Mouse (Mus musculus): ENCODE measurements around the gene Vps25.

Gene Vps25

DNA sequence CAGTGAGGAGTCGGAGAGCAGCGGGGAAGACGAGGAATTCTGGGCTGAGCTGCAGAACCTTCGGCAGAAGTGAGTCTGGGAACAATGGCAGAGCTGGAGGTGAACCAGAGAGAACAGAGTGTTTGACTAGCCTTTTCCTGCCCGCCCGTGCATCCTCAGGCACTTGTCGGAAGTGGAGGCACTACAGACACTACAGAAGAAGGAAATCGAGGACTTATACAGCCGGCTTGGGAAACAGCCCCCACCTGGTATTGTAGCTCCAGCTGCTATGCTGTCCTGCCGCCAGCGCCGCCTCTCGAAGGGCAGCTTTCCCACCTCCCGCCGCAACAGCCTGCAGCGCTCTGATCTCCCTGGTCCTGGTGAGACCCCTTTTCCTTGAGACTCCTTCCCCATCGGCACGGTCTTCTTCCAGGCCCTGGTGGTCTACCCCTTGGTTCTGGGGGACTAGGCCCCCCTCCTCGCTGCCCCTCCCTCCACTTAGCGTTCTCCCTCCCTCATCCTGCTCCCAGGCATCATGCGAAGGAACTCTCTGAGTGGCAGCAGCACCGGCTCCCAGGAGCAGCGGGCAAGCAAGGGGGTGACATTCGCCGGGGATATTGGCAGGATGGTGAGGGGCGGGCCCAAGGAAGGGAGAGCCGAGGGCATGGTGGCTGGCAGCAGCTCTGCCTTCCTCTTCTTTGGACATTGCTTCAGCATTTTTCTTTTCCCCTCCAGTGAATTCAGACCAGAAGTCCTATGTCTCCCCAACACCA is 23.0 kb downstream of the Vps25 start:
- DNase-seq (ENCODE audit: low spot score) = no peak

DNA sequence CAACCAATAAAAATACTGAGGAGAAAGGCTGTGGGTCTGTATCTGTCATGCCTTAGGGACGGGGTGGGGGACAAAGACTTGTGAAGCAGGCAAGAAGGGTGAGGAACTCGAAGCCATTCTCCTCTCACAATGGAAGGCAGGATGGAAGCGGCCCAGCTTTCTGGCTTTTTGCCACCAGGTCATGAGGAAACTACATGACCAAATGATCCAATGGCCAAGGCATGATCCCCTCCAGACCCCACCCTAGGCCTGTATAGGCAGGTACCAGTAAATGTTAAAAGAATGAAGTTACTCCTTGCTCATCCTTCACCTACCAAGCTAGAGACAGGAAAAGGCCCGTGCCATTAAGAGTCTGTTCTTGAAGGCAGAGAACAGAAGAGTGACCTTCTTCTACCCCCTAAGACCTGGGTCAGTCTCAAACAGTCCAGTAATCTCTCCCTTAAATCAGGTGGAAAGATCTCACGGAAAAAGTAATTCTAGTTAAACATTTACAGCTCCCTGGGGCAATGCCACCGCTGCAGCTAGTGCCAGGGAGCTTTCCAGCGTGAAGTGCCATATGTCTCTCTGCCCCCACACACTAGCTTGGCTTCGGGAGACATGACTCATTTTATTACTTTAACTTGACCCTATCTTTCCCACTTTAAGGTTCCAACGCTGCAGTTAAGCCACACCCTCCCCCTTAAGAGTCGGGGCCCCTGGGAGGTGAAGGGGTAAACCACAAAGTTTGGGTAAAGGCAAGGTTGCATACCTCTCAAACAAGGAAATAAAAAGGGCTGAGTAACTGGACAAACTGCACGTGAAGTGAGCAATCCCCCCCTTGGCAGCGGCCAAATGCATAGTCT is 24.1 kb downstream of the Vps25 start:
- no peak for DNase-seq (ENCODE audit: low spot score)

DNA sequence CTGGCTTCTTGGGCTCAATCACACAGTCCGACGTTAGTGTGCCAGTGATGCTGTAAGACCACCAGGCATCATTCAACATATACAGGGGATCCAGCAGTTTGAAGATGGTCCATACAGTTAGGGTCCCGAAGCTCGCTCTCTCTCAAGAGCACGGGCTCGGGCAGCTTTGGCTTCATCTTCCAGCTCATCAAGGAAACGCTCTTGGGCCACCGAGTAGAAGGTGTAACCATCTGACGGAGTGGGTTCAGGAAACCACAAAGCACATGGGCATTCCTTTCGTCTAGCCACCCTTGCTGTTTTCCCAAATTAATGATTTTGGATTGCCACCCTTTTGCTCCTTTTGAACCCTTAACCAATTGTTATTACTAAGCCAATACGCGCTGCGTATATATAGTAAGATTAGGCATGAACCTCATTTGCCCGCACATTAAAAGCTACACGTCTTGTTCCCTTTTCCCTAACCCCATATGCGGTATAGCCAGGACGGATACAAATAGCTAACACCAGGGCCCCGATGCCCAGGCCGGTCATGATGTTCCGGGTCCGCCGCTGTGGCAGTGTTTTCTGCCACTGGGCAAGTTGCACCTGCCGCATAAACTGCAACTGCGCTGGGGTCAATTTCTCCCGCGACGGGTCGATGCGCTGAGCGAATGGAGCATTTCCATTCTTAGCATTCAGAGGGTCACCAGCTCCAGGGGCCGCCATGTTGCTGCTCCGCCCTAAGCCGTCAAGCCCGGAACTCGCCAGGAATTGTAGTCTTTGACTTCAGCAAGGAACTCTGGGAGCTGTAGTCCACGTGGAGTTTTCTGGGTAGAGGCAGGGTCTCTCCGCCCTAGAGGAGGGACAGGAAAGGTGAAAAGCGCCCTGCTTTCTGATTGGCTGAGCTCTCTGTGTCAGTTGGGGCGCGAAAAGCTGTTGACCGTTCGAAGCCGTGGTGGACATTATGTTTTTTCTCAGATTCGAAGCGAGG is 25.0 kb downstream of the Vps25 start, which contains the start of the genes Cntd1 and Coa3:
Gene Cntd1, plus strand, starts transcription at position 790 of the 970 bp plus-strand sequence.
Gene Coa3, minus strand, starts transcription at position 892 of the 970 bp plus-strand sequence.
- DNase-seq (ENCODE audit: low spot score) = peak; percentile 93

DNA sequence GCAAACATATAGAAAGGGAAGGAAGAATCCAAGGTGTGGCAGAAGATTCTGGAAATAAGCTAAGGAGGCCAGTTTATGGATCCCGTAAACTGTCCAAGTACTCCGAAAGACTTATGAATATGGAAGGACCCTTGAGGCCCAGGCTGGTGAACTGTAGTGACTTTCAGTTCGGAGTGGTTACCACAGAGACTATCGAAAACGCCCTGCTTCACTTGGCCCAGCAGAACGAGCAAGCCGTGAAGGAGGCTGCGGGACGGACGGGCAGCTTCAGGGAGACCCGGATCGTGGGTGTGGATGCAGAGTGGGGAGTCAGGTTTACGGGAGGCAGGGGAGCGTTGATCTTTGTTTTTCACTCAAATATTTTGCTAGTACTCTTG is 25.7 kb downstream of the Vps25 start:
- no peak for DNase-seq (ENCODE audit: low spot score)

DNA sequence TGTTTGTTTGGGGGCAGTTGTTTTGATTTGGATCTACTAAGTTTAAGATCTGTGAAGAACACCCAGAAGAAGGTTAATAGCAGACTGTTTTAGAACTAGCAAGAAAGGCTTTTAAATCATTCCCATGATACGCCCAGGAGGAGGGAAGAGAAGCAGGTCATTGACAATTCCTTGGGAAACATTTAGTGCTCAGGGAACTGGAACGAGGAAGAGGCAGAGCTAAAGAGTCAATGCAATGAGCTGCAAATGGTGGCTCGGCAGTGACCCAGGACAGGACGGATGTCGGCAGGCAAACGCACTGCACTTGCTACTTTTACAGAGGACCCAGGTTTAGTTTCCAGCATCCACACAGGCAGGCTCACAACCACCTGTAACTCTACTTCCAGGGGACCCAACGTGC is 27.3 kb downstream of the Vps25 start:
- no peak for DNase-seq (ENCODE audit: low spot score)

DNA sequence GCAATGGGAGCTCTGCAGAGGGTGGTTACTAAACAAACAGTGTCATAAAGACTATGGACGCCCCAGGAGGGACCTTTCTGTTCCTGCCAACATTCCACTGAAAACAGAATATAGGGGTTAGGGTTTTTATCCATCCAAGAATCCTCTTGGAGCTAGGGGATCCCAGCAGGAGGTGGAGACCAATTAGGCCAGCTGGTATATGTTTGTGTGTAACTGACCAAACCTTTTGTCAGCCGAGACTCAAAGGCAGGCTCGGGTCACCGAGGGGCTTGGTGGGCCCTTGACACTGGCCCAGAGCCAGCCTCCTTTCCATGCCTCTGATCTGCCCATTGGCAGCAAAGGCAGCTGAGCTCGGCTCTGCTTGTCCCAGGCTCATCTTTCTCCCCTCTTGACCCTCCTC is 29.4 kb downstream of the Vps25 start:
- peak; percentile 58 for DNase-seq (ENCODE audit: low spot score)

DNA sequence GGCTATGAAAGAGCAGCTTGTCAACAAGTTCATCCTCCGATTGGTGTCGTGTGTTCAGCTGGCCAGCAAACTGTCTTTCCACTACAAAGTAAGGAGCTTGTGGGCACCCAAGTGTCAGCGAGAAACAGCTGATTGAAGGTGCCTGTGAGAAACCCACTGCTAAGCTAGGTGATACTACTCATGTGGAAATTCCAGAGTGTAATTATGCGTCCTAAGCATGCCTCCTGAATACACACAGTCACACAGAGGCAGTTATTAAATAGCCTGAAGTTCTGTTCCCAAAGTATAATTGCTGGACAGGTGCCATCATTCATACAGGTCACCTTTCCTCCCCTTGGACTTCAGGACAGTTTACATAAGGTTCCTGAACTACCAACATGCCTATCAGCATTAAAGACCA is 30.3 kb downstream of the Vps25 start:
- DNase-seq (ENCODE audit: low spot score) = no peak

DNA sequence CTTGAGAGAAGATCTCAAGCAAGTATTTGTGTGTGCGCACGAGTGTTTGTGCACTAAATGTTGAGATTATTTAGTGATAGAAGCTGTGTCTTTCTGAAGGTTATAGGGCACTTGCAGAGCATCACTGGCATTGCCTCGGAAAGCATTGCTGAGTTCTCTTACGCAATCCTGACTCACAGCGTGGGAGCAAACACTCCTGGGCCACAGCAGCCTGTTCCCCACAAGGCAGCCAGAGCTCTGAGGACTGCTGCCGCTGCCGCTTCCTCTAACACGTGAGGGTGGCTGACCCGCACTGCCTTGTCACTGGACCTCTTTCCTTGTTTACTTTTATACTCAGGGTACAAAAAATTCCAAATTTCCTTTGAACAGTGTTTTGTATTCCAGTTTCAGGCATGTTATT is 33.8 kb downstream of the Vps25 start:
- DNase-seq (ENCODE audit: low spot score) = no peak

DNA sequence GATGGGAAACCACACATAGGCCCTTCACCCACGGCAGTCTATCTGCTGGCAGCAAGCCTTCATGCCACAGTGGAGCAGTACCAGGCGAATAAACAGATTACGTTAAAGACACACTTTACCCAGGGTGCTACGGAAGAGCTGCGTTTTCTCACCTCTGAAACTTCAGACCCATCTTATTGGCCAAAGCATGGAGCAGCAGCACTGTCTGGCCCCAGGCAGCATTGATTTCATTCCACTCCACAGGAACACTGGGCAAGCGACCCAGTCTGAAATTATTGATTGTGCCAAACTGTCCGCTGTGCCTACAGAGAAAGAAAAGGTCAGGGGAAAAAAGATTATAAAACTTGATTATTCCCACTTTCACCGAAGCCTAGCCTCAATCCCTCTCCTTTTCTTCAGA is 37.7 kb downstream of the Vps25 start:
- no peak for DNase-seq (ENCODE audit: low spot score)

DNA sequence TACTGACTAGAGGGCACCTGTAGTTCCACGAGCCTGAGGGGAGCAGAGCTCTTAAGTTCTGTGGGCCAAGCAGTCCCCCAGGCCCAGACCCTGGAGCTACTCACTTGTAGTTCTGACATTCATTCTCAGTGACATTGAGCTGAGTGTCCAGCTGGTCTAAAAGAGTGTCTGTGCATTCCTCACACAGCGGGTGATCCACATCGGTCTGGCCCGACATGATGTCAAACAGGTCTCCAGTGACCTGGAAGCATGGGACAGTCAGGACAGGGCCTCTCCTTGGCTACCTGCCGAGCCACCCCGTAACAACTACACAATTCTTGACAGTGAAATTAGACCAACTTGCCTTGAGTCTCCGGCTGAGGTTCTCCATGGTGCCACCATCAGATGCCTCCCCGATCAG is 41.7 kb downstream of the Vps25 start:
- peak; percentile 45 for DNase-seq (ENCODE audit: low spot score)

DNA sequence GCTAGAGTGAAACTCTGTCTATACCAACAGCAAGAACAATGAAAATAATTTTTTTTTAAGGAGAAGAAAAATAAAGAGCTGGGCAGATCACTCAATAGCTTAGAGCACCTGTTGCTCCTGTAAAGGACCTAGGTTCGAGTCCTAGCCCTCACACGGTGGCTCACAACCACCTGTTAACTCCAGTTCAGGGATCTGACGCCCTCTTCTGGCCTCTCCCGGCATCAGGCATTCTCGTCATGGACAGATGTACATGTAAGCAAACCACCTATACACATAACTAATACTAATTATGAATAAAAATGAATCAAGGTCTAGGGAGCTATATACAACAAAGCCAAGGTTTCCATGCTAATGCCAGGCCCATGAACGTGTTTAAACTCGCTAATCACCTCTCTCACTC is 47.4 kb downstream of the Vps25 start:
- no peak for DNase-seq (ENCODE audit: low spot score)

DNA sequence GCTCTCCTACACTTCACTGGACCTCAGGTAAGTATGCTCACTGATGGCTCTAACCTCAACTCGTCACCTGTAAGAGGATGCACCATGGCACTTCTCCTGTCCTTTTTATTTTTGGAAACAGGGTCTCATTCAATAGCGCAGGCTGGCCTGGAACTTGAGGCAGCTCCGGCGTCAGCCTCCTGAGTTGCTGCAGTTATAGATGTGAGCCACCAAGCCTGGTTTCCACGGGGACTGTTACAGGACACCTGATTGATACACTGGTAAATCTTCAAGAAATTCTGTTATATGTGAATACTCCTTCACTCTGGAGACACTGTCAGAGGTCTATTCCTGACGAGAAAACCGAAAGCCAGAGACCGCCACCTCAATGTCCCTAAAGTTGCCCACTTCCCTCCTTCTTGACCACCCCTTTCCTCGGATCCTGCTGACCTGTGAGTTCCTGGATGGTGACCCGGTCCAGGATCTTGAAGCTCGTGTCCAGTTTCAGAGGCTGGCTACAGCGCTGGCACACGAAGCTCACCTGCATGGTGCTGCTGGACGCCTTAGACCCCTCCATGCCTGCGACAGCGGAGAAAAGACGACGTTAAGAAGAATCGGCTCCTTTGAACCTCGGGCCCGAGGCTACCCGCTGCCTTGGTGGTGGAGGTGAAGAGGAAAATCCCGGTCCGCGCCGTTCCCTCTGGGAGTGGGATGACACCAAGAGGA is 47.9 kb downstream of the Vps25 start:
- DNase-seq (ENCODE audit: low spot score) = no peak

DNA sequence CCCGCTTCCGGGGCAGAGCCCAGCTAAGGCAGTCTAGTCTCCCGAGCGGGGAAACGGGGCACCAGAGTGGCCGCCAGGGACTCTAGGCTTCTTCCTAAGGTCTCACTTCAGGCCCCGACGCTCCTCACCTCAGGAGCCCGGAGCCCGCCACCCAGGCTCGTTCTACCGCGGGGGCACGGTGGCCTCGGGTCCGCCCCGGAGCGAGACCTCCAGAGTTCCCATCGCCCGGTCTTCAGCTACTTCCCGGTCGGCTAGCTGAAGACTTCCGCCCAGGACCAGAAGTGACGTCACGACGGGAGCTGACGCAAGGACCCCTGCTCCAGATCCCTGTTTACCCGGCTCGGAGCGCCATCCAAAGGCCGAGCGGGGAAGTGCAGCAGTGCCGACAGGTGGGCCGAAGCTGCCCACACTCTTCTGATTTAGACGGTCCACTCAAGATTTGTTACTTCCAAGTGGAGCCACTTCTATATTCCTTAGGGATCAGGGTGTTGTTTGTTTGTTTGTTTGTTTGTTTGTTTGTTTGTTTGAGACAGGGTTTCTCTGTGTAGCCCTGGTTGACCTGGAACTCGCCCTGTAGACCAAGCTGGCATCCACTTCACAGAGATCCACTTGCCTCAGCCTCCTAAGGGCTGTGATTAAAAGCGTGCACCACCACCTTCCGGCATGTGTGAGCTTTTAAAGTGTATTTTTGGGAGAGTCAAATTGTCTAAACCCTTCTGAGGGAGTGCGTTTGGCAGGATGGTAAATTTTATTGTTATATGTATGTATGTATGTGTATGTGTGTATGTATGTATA is 48.7 kb downstream of the Vps25 start, which contains the start of gene Becn1:
Gene Becn1, minus strand, starts transcription at position 283 of the 795 bp plus-strand sequence.
- DNase-seq (ENCODE audit: low spot score) = peak; percentile 98

DNA sequence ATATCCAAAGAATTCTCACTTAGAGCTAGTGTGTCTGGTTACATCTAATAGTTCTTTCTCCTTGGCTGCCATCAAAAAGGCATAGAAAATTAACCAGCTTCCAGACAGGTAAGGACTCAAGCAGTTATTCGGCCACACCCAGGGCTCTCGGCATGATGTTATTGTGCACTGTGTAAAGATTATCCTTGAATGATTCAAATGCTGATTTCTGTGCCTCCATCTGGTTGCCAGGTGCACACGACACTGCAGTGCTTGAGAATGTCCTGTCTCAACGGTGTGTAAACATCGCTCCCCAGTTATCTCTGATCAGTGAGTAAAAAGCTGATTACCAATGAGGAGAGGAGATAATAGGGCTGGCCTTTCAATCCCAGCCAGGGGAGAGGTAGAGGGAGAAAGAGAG is 54.2 kb downstream of the Vps25 start:
- DNase-seq (ENCODE audit: low spot score) = no peak

Measured in retina, embryonic 14.5 days (tissue).